Mouse (Mus musculus): ENCODE results near the gene Nlrp10.

Gene Nlrp10

DNA sequence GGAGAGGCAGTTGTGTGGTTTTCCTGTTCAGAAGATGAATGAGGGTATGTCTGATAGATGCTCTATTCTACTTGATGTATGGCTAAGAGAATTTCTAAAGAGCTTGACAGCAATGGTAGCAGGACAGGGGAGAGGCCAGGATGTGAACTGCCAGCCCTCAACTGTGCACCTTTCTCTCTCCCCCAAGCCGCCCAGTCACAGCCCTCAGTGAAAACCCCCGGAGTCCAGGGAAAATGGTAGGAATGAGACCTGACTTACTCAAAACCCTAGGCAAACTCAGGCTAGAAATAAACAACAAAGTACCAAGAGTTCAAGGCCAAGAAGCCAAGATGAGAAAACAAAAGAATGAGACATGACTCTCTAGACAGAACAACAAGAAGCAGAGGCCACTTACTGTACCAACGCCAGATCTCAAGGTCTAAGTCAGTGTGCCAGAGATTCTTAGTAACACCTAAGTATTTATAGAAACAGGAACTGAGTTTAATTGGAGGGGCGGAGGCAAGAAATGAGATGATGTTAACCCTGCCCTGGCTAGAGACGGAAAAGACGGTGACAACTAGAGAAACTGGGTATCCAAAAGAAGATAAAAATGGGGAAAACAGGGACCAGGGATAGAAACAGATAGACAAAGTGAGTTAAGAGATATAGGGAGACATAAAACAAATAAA is at the start of gene Nlrp10:
Gene Nlrp10 (minus strand): TSS at position 453 of the 668 bp plus-strand sequence.
- no peak for DNase-seq (ENCODE audit: low read depth)

DNA sequence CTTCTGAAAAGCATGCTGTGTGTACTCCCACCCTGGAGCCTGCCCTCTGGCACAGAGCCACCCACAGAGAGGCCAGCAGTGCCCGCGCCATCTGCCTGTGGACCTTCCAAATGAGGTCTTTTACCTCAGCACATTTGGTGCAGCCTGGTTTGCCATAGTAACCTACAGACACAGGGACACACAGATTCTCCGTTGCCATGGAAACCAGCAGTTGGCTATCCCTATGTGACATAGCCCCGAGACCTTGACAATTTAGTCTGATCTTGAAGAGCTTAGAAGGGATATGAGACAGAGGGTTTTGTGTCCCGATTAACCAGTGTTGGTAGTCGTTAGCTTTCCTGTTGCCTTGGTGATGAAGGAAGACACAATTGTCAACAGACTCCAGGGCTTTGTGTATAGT is 42.3 kb upstream of the Nlrp10 start:
- no peak for DNase-seq (ENCODE audit: low read depth)

DNA sequence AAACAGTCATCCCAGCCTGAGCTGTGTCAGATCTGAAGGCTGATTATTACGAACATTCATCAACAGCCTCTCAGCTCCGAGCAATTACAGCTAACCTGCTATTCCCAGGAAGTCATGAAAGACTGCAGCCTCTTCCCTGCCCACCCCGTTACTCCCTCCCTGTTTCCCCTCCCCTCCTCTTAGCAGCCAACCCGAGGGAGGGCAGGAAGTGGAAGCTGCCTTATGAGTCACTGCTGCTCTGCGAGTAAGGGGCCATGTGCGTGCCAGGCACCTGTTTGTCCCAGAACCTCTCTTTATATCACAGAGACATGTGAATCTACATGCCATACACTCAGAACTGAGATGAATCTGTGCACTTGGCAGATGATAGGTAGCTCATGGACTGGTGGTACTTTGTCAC is 38.2 kb upstream of the Nlrp10 start:
- peak; percentile 3 for DNase-seq (ENCODE audit: low read depth)

DNA sequence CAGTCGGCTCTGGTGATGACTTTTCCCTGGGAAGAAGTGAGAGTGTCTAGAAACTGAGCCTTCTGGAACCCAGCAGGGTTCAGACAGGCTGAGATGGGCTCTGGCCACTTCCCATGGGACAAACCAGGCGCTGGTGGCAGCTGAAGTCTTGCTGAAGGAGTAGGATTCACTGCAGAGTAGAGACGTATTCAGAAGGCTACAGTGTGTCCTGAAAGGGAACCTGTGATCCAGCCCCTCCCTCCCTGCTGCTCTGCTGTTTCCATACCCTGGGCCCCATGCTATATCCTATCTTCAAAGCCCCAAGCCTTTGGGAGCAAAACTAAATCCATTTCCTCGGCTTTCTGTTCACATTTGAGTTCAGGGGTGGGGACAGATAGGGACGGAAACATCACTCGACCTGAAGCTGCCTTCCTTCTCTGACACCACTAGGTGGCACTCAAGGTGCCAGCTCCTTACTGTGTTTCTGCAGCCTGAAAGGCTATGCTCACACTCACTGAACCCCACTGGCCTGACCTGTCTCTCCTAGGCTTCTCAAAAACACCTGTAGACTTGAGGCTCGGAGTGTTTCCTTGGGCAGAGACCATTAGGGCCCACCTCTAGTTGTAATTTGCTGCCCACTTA is 36.9 kb upstream of the Nlrp10 start:
- peak; percentile 69 for DNase-seq (ENCODE audit: low read depth)

DNA sequence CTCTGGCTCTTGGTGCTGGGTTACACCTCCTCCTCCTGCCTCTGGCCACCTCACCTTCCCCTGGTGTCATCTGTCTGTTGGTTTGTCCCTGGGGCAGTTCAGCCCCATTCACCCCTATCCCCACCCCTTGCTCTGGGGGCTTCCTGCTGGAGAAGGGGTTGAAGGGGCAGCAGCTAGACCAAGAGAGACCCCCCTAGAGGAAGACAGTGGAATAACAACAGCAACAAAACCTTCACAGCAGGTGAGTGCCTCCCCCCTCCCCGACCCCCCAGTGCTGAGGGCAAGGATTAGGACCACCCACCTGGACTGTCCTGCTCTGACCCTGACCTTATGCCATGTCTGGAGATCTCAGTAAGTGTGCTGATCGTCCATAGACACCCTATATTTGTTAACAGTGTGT is 36.0 kb upstream of the Nlrp10 start:
- DNase-seq (ENCODE audit: low read depth): no peak

DNA sequence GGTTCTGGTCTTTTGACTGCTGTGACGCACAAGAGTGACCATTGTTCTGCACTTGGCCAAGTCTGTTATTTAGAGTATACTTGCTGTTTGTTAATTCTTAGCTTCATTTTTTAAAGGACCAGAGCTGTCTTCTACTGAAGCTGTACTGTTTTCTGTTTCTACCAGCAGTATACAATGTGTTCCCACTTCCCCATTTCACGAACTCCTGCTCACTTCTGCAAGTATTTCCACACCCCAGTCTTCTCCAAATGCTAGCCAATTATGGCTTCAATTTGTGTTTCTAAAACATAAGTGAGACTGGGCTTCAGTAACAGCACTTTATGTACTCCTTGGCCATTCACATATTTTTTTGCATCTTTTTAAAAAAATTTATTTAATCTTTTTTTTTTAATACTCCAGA is 27.8 kb upstream of the Nlrp10 start:
- DNase-seq (ENCODE audit: low read depth): no peak

DNA sequence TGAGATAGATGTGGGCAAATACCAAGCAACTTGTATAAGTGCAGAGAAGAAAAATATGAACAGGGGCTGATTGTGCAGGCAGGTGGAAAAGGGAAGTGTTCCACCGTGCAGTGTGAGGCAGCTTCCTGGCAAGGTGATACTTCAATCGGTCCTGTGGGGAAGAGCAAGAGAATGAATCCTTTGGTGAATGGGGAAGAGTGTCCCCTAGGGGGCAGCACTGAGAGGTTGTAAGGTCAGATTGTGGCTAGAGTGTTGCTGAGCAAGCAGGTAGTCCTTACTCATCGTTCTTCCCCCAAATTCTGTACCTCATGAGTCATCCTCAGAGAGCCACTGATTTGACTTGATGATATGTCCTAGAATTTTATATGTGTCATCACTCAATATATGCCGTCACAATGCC is 24.2 kb upstream of the Nlrp10 start:
- DNase-seq (ENCODE audit: low read depth): peak; percentile 65

DNA sequence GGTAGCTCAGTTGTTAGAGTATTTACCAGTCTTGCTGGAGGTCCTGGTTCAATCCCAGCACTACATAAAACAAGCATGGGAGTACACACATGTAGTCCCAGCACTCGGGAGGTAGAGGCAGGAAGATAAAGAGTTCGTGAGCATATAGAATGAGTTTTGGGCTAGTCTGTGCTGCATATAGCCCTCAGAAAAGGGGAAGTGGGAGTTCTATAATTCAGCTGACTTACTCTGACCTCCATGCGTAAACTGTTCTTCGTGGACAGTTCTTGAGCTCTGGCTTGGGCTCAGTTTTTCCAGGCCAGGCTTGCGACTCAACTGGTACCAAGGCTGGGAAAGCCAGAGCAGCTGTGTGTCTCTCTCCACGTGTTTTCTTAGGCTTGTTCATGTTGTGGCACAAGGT is 22.8 kb upstream of the Nlrp10 start:
- no peak for DNase-seq (ENCODE audit: low read depth)

DNA sequence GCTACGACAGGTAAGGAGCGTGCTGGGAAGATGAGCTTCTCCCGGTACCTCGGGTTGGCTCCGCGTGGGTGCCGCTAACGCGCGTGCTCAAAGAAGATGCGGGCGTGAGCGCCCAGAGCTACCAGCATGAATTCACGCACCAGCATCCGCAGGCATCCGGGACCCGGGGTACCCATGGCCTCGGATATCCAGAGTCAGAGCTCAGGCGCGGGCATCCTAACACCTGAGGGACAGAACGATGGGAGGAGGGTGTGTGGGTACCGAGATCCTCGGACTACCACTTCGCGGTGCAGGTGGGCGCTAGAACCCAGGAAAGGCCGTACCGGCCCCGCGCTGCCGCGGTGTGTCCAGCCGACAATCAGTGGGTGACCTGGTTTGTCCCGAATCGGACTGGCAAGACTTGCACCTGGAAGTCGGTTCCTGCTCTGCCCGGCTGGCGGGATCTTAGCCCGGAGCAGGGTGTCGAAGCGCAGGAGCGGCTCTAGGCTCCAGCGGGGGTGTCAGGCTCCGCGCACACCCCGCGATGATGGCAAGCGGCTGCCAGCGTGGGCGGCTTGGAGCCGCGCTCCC is 20.9 kb upstream of the Nlrp10 start:
- no peak for DNase-seq (ENCODE audit: low read depth)

DNA sequence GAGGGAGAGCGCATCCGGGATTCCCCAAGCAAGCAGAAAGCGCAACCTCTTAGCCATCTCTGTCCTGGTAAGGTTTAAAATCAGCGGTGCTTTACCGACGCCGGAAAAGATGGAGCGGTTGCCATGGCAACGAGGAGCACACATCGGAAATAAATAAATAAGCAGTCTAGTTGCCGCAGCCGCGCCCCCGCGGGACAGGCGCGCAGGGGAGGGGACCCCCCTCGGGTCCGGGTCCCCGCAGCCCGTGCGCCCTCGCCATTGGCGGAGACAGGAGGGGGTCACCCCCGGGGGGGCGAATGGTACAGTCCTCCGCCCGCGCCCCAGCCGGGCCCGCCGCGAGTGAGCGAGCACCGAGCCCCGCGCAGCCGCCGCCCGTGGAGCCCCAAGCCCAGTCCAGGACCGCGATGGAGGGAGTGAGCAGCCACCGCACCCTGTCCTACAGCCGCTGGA is 20.4 kb upstream of the Nlrp10 start, which contains the start of gene Tub:
Gene Tub (plus strand): TSS at position 27 of the 450 bp plus-strand sequence.
- no peak for DNase-seq (ENCODE audit: low read depth)

DNA sequence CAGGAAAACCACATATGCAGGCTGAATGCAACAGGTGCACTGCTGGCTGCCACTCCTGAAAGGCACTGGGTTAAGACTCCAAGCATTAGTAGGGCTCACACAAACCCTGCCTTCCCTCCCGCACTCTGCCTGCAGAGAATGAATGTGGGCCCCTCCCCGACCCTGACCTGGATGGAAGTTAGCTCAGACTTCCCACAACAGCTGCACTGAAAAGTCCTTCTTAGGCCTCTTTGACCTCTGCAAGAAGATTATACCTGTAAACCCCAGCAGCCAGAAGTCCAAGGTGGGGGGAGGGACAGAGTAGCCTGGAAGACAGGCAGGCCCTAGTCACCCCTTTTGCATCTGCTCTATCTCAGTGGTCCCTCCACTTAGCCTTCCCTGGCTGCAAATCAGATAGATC is 19.3 kb upstream of the Nlrp10 start:
- DNase-seq (ENCODE audit: low read depth): no peak

DNA sequence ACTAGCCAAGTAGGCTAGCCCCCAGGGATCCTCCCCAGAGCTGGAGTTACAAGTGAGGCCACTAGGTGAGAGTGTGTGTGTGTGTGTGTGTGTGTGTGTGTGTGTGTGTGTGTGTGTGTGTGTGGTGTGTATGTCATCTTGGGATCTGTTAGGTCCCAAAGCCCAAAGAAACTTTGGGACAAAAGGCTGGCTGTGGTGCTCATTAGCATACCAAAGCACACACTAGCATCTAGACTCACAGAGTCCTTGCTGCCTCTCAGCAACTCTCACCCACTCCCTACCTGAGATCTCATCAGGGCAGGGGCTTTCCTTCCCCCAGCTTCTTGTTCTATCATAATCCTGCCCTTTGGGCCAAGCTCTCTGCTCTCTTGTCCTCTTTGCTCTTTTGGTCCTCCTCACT is 18.6 kb upstream of the Nlrp10 start:
- DNase-seq (ENCODE audit: low read depth): no peak

DNA sequence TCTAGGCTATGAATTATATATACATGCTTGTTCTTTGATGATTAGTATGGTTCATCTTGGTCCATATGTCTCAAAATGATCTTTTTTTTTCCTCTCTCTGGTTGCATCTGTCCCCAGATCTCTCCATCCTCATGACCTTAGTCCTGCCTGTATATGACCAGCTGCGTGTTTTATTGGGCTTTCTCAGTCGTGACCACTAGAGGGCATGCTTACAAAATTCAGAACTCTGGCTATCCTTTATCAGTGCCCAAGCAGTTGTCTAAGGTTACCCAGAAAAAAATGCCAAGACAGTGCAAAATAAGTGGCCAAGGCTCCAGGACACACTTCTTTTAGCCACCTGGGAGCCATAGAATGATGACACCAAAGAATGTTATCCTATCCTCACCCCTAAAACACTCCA is 14.0 kb upstream of the Nlrp10 start:
- peak; percentile 71 for DNase-seq (ENCODE audit: low read depth)

DNA sequence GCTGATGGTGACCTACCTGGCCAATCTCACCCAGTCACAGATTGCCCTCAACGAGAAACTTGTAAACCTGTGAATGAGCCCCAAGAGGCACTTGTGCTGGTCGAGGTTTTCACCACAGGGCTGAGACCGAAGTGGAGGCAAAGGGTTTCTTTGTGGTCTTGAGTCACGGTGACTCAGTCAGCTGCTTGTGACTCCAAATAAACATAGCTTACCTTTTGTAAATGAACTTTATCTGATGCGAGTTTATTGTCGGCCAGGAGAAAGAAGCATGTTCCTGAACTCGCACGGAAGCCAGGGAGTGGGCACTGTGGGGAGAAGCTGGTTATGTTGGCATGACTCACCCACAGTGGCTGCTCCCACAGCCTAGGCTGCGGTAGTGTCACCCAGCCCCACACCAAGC is 11.5 kb upstream of the Nlrp10 start:
- DNase-seq (ENCODE audit: low read depth): peak; percentile 20

DNA sequence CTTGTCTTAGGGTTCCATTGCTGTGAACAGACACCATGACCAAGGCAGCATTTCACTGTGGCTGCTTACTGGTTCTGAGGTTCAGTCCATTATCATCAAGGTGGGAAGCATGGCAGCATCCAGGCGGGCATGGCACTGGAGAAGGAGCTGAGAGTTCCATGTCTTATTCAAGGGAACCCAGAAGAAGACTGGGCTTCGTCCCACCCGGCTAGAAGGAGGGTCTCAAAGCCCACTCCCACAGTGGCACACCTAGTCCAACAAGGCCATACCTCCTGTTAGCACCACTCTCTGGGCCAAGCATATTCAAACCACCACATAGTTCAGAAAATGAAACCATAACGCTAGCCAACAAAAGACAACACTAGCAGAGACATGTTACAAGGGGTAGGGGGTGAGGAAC is 6.6 kb upstream of the Nlrp10 start:
- DNase-seq (ENCODE audit: low read depth): no peak

DNA sequence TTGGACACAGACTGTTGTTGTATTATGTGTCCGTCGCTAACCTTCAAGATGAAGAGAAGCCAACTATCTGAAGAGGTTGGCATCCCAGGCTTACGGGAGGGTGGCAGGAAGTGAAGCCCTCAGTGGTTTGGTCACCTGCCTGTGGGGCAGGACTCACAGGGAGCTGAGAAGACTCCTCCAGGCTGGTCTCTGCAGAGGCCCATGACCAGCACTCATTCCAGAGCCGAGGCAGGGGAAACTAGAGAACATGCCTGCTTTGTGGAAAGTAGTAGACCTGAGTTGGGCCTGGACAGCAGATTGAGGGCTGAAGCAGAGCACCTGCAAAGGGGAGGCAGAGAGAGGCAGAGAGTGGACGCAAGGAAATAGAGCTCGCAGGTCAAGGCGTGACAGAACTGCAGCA is 5.4 kb upstream of the Nlrp10 start:
- DNase-seq (ENCODE audit: low read depth): no peak

DNA sequence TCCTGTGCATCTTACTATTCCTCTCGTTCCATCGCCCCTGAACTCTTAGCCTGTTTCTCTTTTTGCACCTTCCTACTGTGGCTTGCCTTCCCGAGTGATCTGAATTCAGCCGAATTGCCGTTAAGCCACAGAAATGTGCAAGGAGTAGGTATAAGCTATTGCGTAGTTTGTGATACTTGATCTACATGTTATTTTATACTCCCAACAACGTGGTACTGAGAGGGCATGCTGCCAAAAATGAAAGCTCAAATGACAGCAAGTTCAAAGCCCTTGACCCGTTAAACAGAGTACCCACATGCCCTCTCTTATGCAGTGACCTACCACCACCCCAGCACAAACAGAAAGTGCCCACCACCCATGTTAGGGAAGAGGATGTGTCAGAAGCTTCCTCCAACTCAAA is 4.9 kb upstream of the Nlrp10 start:
- DNase-seq (ENCODE audit: low read depth): peak; percentile 30

DNA sequence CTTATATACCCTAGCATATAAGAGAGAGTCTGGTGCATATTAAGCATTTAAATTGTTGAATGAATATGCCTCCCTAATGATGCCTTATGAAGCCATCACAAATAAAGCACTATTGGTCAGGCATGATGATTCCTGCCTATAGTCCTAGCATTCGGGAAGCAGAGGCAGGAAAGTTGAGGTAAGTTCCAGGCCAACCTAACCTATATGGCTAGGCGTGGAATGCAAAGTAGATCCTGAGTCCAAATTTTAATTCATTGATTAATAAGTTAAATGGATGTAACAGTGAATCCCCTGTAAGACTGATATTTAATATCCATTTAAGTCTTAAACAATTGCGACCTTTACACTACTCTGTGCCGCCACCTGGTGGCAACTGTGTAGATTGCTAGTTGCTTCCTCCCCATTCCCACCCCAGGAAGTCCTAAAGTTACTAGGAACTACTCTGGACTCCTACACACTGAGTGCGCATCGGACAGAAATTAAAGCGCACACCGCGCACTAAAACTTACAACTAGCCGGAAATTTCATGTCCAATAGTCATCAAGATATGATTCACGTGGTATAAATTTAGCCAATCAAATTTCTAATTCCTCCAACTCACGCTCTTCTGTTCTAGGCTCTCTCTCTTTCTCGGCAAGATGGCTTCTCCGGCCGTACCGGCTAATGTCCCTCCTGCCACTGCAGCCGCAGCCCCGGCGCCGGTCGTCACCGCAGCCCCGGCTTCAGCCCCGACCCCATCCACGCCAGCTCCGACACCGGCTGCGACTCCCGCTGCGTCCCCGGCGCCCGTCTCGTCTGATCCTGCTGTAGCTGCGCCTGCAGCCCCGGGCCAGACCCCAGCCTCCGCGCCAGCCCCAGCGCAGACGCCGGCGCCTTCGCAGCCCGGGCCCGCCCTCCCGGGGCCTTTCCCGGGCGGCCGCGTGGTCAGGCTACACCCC is 4.1 kb upstream of the Nlrp10 start, which contains the start of gene Eif3f:
Gene Eif3f (plus strand): TSS at position 624 of the 938 bp plus-strand sequence.
- peak; percentile 96 for DNase-seq (ENCODE audit: low read depth)

DNA sequence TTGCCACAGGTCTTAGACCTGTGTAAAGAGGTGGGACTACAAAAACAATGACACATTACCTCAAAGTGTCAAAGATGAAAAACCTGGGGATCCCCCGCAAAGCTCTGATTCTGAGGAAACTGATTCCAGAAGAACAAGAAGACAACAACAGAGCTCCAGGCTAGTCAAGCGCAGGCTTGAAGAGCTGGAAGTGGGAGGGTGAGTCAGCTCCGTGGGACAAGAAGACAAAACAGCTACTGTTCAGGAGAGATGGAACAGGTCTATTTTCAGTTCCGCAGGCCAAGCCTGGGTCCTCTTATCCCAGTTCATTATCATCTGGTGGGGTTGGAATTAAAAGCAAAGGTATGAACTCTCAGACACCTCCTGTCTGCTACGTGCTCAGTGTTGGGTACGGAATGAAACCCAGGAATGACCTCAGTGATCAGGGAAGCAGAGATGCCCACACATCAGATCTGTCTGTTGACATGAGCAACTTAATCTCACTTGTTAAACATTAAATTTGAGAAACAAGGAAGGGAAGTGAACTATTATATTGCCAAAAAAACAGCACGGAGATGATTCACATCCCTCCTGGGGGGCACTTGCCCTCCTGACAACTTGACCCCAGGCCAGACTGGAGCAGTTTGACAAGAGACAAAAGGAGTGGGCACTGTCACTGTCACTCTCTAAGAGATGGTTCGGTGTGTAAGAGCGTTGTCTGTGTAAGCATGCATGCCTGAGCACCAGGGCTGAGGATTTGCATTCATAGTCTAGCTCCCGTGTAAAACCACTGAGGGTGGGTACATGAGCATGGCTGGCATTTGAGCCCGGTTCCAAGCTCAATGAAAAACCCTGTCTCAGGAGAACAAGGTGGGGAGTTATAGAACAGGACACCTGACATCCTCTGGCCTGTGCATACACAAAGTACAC is 1.4 kb downstream of the Nlrp10 start:
- no peak for DNase-seq (ENCODE audit: low read depth)

DNA sequence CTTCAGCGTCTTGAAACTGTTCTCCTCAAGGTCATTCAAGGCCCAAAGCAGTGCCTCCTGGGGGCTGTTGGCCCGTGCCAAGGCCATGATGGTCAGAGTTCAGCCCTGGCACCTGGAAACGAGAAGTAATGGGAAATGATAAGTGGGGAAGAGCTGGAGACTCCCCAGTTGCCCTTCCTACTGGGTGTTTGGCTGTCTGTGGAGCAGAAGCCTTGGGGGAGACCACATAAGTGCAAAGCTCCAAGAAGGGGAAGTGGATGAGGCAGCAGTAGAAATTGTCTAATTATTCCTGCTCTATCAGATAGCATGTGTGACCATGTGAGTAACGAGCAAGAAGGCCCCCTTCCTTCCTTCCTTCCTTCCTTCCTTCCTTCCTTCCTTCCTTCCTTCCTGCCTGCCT is 2.9 kb downstream of the Nlrp10 start:
- DNase-seq (ENCODE audit: low read depth): no peak

DNA sequence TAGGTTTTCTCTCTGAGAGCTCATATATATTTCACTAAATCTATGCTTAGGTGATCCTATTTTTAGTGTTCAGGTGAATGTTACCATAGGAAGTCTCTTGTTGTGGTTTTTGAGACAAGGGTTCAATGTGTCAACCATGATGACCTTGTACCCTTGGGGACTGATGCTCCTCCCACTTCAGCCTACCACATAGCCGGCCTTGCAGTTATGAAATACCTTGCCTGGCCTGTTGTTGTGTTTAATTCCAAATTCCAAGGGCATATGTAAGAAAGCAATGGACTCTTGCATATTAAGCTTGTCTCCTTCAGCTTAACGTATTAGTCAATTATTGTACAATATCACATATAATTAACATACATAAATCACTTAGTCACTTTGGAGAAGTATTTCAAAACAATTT is 26.0 kb downstream of the Nlrp10 start:
- no peak for DNase-seq (ENCODE audit: low read depth)

Measured in NIH3T3 (cell line).